Mouse (Mus musculus) hindbrain, embryonic 11.5 days (tissue): ENCODE data around the gene Mfap3. TPM values are rescaled to one million over a fixed set of nuclear protein-coding genes. Genes with fewer than 3 reads are reported as not detected.

ENCODE experiments used
- ATAC-seq: fragments of 200-750 bp; cut with Nextera tagmentation; 2 replicates; pipeline ENCODE4 v1.8.0; 2017; ENCODE audit warnings: mild to moderate bottlenecking, moderate TSS enrichment, moderate library complexity; ENCODE audit not compliant: low FRiP score
- DNase-seq: peaks from one replicate; pipeline ENCODE4 v3.0.0-alpha.2; 2015; ENCODE audit warnings: low spot score
- H3K27ac ChIP-seq: fragments of 300-500 bp; sonication (generic); 2 replicates; pipeline ENCODE4 v1.5.1; 2014; ENCODE audit warnings: mild to moderate bottlenecking, low read depth, low read length
- H3K27me3 ChIP-seq: fragments of 300-500 bp; sonication (generic); 2 replicates; pipeline ENCODE4 v1.6.1; 2014; ENCODE audit warnings: mild to moderate bottlenecking, low read length, moderate library complexity, mixed read lengths; ENCODE audit not compliant: control insufficient read depth, insufficient read depth
- H3K36me3 ChIP-seq: fragments of 300-500 bp; sonication (generic); 2 replicates; pipeline ENCODE4 v1.6.1; 2014; ENCODE audit warnings: mild to moderate bottlenecking, low read length, moderate library complexity, mixed read lengths; ENCODE audit not compliant: control insufficient read depth, insufficient read depth
- H3K4me1 ChIP-seq: fragments of 300-500 bp; sonication (generic); replicated peaks from 2 replicates; pipeline ENCODE4 v1.6.1; 2014; ENCODE audit warnings: low read length, mixed read lengths; ENCODE audit not compliant: control insufficient read depth, insufficient read depth
- H3K4me2 ChIP-seq: fragments of 300-500 bp; sonication (generic); replicated peaks from 2 replicates; pipeline ENCODE4 v1.6.1; 2014; ENCODE audit warnings: mild to moderate bottlenecking, low read depth, low read length
- H3K4me3 ChIP-seq: fragments of 300-500 bp; sonication (generic); 2 replicates; pipeline ENCODE4 v1.5.1; 2014; ENCODE audit warnings: low read depth, low read length
- H3K9ac ChIP-seq: fragments of 300-500 bp; sonication (generic); 2 replicates; pipeline ENCODE4 v1.6.1; 2014; ENCODE audit warnings: low read depth, low read length
- H3K9me3 ChIP-seq: fragments of 300-500 bp; sonication (generic); 2 replicates; pipeline ENCODE4 v1.6.1; 2016; ENCODE audit warnings: low read length; ENCODE audit not compliant: control insufficient read depth
- WGBS: fragments of 180-500 bp; shearing (Covaris S2); extraction: QIAGEN DNeasy Blood & Tissue Kit; methylation state at CpG from one replicate; pipeline ENCODE4 v1.1.7; 2014; 5-methylcytosine and 5-hydroxymethylcytosine counted together
- polyA plus RNA-seq: library from polyadenylated mRNA; unstranded; fragments of >200 nt; fragmentation: Nextera tagmentation; extraction: Ambion mirVana; gene quantifications from 2 replicates; pipeline ENCODE4 v1.2.1, GENCODE M21; 2014

The Mfap3 gene
- polyA plus RNA-seq, 1 experiment from 2014 or later = 50.7 TPM

- H3K27ac ChIP-seq = no peak overlapping the region
Observed at GRCm38 (mm10) chr11:57564564-57564963, 46.1 kb downstream of the Mfap3 start.

GRCm38 (mm10) chr11:57566091-57567035, 47.9 kb downstream of the Mfap3 start:
- Histone ChIP-seq H3K4me2 (no peak overlapping the region), H3K36me3 (no peaks in the 10 kb centered on the region), H3K4me3 (no peak overlapping the region), H3K9me3 (no peaks in the 10 kb centered on the region), H3K4me1 (peaks cover 3% of the 10 kb centered on the region; the same call in 1 of the 2 replicates), H3K9ac (no peak overlapping the region), H3K27me3 (no peaks in the 10 kb centered on the region), H3K27ac (no peak overlapping the region)
- ATAC-seq (no peak), DNase-seq (no peak)
- WGBS = 28% methylated on average over 18 of the region's 18 CpGs

More at GRCm38 (mm10) chr11:57564564-57564963, 46.1 kb downstream of the Mfap3 start:
- H3K36me3 ChIP-seq = no peaks in the 10 kb centered on the region
- no peaks in the 10 kb centered on the region for H3K9me3 ChIP-seq
- H3K27me3 ChIP-seq = no peaks in the 10 kb centered on the region
- no peak overlapping the region for H3K4me3 ChIP-seq
- no peak for ATAC-seq
- no peak overlapping the region for H3K4me2 ChIP-seq
- WGBS = 81% methylated on average over 12 of the region's 12 CpGs
- no peak overlapping the region for H3K9ac ChIP-seq
- no peak for DNase-seq
- peaks cover 3% of the 10 kb centered on the region; the same call in 1 of the 2 replicates for H3K4me1 ChIP-seq

- no peak overlapping the region for H3K4me2 ChIP-seq
- H3K27me3 ChIP-seq = no peaks in the 10 kb centered on the region
- DNase-seq (no peak), ATAC-seq (no peak)
- 85% methylated on average over 2 of the region's 2 CpGs for whole genome bisulfite sequencing
- no peak overlapping the region for H3K4me3 ChIP-seq
- H3K36me3 ChIP-seq = no peaks in the 10 kb centered on the region
- no peaks in the 10 kb centered on the region for H3K9me3 ChIP-seq
- H3K4me1 ChIP-seq = peaks cover 3% of the 10 kb centered on the region; the same call in 1 of the 2 replicates
- no peak overlapping the region for H3K9ac ChIP-seq
- H3K27ac ChIP-seq = no peak overlapping the region
Observed at GRCm38 (mm10) chr11:57568950-57569490, 50.6 kb downstream of the Mfap3 start.

DNA sequence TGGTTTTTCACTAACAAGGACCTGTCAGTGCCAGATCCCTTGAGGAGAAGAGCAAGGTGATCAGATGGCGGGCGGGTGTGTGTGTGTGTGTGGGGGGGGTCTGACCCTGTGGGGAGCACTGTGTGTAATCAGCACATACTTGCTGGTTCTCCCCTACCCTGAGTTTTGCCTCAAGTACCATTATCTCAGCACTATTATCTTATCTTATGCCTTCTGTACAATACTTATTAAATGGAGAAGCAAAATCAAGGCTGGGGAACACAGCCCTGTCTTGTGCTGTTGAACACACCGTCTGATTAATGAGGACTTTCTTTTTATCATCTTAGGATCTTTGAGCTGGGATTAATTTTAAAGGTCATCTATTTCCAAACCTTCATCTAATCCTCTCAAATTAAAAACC, 52.6 kb downstream of the Mfap3 start:
- Histone ChIP-seq H3K36me3 (no peaks in the 10 kb centered on the region), H3K9me3 (no peaks in the 10 kb centered on the region), H3K27me3 (no peaks in the 10 kb centered on the region), H3K4me1 (peaks cover 3% of the 10 kb centered on the region; the same call in 1 of the 2 replicates), H3K9ac (no peak overlapping the region), H3K4me2 (no peak overlapping the region), H3K27ac (no peak overlapping the region), H3K4me3 (no peak overlapping the region)
- ATAC-seq (no peak), DNase-seq (no peak)
- 92% methylated on average over 3 of the region's 3 CpGs for WGBS

DNA sequence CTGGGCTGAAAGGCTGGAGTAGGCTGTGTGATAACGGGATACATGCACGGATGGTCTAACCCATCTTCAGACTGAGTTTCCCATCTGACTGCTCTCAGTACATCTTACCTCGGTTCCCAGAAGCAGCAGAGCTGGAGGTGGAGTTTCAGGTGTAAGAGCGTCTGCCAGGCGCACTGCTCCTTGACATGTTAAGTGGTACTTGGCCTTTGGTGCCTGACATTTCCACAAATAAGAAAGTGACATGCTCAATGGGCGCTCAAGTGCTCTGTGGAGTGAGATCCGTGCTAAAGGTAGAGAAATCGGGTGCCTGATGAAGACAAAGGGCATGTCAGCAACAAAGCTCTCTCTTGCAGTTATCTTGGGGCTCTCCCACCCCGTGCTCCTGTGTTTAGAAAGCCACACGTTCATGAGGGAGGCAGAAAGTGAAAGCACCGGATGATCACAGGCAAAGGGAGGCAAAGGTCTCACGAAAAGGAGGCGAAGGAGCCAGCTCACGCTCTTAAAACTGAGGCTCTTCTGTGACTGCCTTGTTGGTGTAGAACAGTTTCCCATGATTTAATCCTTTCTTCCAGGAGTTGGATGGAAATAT, 55.3 kb downstream of the Mfap3 start:
- no peak for ATAC-seq

GRCm38 (mm10) chr11:57576871-57577515, 58.5 kb downstream of the Mfap3 start:
- no peak overlapping the region for H3K27ac ChIP-seq
- no peak overlapping the region for H3K4me3 ChIP-seq
- DNase-seq (no peak), ATAC-seq (no peak)
- H3K9me3 ChIP-seq = no peaks in the 10 kb centered on the region
- H3K27me3 ChIP-seq = no peaks in the 10 kb centered on the region
- 86% methylated on average over 6 of the region's 6 CpGs for WGBS
- no peak overlapping the region for H3K4me2 ChIP-seq
- H3K36me3 ChIP-seq = no peaks in the 10 kb centered on the region
- no peak overlapping the region for H3K9ac ChIP-seq
- H3K4me1 ChIP-seq = no peaks in the 10 kb centered on the region

More for the DNA sequence above, 55.3 kb downstream of the Mfap3 start:
- Histone ChIP-seq H3K27me3 (no peaks in the 10 kb centered on the region), H3K4me3 (no peak overlapping the region), H3K4me1 (no peaks in the 10 kb centered on the region), H3K9me3 (no peaks in the 10 kb centered on the region), H3K9ac (no peak overlapping the region), H3K4me2 (no peak overlapping the region), H3K36me3 (no peaks in the 10 kb centered on the region), H3K27ac (no peak overlapping the region)
- 64% methylated on average over 14 of the region's 14 CpGs for WGBS
- DNase-seq = no peak

DNA sequence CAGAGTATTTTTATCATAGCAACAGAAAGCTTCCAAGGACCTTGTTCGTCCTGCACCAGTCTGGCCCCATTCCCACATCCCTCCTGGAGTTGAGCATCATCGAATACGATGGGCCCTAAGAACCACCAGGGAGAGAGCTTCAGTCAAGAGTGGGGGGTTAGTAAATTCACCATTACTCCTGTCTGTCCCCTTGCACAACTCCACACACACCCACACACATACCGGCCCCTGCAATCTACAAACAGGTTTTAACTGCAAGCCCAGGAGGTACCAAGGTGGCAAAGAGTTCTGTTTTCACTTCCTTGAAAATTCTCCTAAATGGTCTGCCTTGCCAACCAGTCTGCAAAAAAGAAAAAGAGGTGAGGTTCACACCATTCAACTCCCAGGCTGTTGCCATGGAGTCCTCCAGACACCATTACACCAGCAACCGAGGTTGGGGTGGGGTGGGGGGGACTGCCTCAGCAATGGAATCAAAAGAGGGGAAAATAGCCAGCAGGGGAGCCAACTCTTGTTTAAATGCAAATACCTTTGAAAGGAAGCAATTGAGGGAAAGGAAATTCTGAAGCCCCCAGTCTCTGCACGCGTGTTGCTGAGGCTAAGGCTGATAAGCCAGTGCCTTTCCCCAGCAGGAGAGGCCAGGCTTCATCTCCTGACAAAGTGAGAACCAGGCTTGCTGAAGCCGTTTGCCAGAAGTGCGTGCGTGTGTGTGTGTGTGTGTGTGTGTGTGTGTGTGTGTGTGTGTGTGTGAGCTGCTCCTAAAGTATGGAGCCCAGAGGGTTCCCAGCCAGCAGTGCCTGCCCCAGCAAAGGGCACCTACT, 64.6 kb downstream of the Mfap3 start:
- H3K4me3 ChIP-seq = no peak overlapping the region
- peak; percentile 67 for DNase-seq
- H3K27me3 ChIP-seq = no peaks in the 10 kb centered on the region
- peak overlapping the region; percentile 47; the same call in 1 of the 2 replicates for H3K27ac ChIP-seq
- peak; percentile 88 for ATAC-seq
- no peak overlapping the region; the same call in 1 of the 2 replicates for H3K4me2 ChIP-seq
- H3K36me3 ChIP-seq = no peaks in the 10 kb centered on the region
- peaks cover 2% of the 10 kb centered on the region for H3K4me1 ChIP-seq
- no peak overlapping the region for H3K9ac ChIP-seq
- H3K9me3 ChIP-seq = no peaks in the 10 kb centered on the region
- WGBS = 16% methylated on average over 10 of the region's 10 CpGs
